Comparison of ENCODE assay signal across 14 mouse cellular contexts in the genomic region with DNA sequence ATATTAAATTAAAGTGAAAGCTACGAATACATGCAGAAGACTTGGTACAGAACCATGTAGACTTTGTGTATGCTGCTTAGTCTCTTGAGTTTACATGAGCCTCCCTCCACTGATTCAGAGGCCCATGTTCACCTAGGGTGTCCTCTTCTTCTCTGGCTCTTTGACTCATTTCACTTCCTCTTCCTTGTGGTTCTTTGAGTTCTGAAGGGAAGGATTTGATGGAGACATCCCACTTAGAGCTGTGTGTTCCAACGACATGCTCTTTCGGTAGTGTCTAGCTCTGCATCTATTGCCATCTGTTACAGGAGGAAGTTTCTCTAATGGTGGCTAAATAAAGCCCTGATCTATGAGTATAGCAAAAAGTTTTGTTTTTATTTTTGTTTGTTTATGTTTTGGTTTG.
"Had no signal": no experiment of that assay in that cellular context is flagged by ENCODE, and none has a peak within 500 bp of the region (broad histone marks: within the 10 kb centered on the region; RNA-seq: fewer than 3 reads in every experiment).

No protein-coding gene starts in this region.

- H3K27ac ChIP-seq: midbrain, embryonic 10.5 days; midbrain, embryonic 12.5 days; neural tube, embryonic 12.5 days; stomach, embryonic 15.5 days; stomach, postnatal 0 days had no signal

- H3K4me3 ChIP-seq: midbrain, embryonic 10.5 days; midbrain, embryonic 12.5 days; neural tube, embryonic 12.5 days; stomach, embryonic 15.5 days had no signal

- H3K4me2 ChIP-seq: lung, embryonic 14.5 days; midbrain, embryonic 12.5 days; neural tube, embryonic 12.5 days; stomach, embryonic 15.5 days had no signal

- H3K9ac ChIP-seq: lung, embryonic 14.5 days; midbrain, embryonic 12.5 days; neural tube, embryonic 12.5 days; stomach, embryonic 15.5 days had no signal

- H3K36me3 ChIP-seq: midbrain, embryonic 10.5 days; midbrain, embryonic 12.5 days; neural tube, embryonic 12.5 days; stomach, embryonic 15.5 days had no signal

- H3K27me3 ChIP-seq: midbrain, embryonic 12.5 days; neural tube, embryonic 12.5 days; stomach, embryonic 15.5 days had no signal

- H3K9me3 ChIP-seq: neural tube, embryonic 12.5 days; stomach, embryonic 15.5 days had no signal

- H3K4me1 ChIP-seq: midbrain, embryonic 10.5 days; midbrain, embryonic 12.5 days; neural tube, embryonic 12.5 days; stomach, embryonic 15.5 days had no signal

- DNase-seq: lung, adult 18-20 months; lung, embryonic 14.5 days; lung, postnatal 10 days; lung, postnatal 4 days; midbrain, embryonic 14.5 days; right cerebral cortex, postnatal 14 days; thymus, adult 2 months; thymus, postnatal 25 days; thymus, postnatal 4 days had no signal
